Mouse (Mus musculus): ENCODE data around the gene Prpf18. TPM values are rescaled to one million over a fixed set of nuclear protein-coding genes. Genes with fewer than 3 reads are reported as not detected.
"Not testable (repeated sequence)": the region's sequence is repeated elsewhere in the genome, so short reads cannot be mapped to it uniquely, and the experiment has no call there.

Prpf18 gene
- total RNA-seq (2021): 10 to 100 TPM; 49.6 to 49.7 TPM

DNA sequence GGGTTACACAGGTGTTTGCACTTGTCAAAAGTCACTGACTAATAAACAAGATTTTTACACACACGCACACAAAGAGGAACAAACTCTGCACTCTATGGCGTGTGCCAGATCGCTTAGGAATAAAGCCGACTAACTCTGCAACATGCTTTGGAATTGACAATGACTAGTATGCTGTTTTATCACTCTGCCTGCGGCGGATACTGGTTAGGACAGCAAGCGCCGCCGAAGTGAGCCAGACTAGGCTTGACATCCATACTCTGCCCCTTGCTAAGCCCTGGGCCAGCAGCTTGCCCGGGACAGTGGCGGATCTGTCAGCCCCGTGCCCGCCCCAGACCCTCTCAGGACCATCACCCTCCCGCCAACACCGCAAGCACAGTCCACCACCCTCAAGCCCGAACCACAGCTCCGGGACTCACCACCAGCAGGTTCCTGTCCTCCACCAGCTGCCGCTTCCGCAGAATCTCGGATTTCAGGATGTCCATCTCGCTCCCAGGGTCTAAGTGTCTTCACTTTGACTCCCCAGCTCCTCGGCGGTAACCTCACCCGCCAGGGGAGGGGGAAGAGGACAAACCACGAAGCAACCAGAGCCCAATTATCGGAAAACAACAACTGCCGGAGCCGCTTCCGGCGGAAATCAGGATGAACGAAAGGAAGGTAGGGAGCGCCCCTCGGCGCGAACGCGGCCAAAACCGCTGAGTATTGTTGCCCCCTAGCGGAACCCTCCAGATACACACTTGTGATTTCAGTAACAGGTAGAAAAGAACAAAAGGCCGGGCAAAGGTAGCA lies at the start of gene Prpf18:
Prpf18 (minus strand) TSS at position 614 of the 786 bp plus-strand sequence.
- peak; percentile 85 to 90 for DNase-seq (ENCODE audit: low spot score in 2 of 2)
- intact Hi-C loops (cut with DNase I): loop anchor here (2.0 kb wide), 2 partner anchors 153 to 213 kb away; no protein-coding TSS in a partner anchor

DNA sequence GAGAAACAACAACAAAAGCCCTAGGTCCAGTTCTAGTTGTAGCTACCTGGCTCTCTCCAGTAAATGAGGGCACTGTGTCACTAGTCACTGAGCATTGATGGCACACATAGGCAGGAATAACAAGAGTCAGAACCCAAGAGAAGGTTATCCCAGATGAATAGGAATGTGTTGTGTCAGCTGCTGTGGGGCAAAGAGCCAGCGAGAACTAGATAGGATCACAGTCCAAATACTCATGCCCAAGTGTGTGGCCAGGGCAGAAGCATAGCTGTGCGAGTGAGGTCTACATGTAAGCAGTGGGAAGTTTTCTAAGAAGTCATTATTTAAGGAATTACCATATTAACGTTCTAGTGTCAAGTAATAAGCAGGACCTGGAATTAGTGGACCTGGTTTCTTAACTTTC lies 28.0 kb upstream of the Prpf18 start:
- DNase-seq (ENCODE audit: low spot score in 2 of 2): no peak
- intact Hi-C loops (cut with DNase I): no loop called here

DNA sequence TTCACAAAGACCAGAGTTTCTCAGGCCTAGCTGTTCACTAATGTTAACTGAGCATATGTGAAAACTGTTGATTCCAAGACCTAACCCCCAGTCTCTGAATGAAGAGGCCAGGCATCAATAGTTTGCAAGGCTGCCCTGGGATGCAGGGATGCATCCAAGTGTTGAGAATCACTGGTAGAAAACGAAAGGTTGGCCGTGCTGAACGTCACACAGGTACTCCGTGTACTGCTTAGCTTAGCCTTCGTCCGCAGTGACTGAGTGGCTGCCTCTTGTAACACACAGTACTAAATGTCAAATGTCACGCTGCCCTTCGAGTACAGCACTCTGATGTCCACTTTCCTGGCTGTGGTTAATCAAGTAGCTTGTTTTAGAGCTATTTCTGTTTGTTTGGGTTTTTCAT lies 19.7 kb upstream of the Prpf18 start:
- no peak for DNase-seq (ENCODE audit: low spot score in 2 of 2)
- intact Hi-C loops (cut with DNase I): loop anchor here (5.0 kb wide), 1 partner anchor 161 kb away; no protein-coding TSS in a partner anchor

DNA sequence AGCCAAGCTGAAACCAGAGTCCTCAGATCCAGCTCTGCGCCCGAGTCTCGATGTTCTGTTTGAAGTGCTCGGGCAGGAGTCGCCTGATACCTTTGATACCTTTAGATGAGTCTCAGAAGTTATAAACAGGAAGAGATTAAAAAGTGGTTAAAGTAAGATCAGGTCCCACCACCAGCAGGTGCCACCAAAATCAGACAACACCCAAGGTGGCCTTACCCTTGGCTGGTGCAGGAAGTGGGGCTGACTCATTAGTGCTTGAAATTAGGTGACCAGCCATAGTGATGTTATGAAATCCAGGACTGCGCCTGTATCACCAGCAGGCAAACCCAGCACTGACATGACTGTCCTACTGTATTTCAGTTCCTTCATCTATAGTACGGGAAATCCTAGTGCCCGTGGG lies 17.8 kb upstream of the Prpf18 start:
- intact Hi-C loops (cut with DNase I): loop anchor here (5.0 kb wide), 1 partner anchor 163 kb away; no protein-coding TSS in a partner anchor
- DNase-seq (ENCODE audit: low spot score in 2 of 2): no peak

DNA sequence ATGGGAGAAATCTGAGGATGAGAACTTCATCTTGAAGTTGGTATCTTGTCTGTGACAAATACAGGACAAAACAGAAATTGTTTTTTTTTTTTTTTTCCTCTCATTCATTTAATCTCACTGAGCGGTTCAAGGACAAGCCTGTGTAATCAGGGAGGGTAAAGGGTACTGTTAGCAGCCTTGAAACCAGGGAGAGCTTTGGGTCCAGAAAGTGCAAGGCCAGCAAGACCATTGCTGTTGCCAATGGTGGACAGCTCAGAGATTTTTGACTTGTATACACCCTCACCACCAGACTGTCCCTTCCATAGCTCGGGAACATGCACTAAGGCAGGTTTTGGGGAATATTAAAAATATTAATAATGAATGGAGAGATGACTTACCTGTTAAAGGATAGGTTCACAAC lies 16.7 kb upstream of the Prpf18 start:
- no peak for DNase-seq (ENCODE audit: low spot score in 2 of 2)
- intact Hi-C loops (cut with DNase I): no loop called here

DNA sequence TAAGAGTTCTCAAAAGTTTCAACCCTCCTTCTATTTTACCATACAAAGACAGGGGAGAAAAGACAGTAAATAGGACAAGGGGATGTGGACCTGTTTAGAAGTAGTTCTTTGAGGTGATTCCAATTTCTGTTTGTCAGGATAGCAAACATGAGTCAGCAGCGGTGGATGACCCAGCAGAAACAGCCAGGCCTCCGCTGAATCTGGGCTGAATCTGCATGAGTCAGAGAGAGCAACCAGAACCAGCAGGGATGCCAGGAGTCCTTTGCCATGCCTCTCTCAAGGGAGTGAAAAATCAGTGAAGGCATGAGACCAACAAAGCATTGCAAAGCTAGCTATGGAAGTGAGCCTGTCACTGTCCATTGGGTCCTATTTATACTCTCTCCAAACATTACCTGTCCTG lies 8.8 kb upstream of the Prpf18 start:
- DNase-seq (ENCODE audit: low spot score in 2 of 2): no peak
- intact Hi-C loops (cut with DNase I): no loop called here

DNA sequence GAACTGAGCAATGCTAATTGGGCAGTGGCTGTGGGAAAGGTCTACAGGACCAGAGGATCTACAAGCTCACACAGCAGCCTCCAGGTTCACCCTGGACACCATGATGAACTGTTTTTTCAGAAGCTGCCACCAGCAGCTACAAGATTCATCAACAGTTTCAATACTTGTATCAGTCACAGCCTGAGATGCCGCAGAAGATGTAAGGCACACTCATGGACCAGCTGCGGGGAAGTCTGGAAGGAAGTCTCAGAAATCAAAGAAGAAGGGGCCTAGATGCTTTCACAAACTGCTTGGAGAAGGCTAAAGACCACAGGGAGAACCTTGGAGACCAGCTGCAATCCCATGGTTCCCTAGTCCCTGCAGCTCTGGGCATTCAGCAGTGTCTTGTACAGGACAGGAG lies 2.3 kb downstream of the Prpf18 start:
- DNase-seq (ENCODE audit: low spot score in 2 of 2): no peak
- intact Hi-C loops (cut with DNase I): no loop called here

DNA sequence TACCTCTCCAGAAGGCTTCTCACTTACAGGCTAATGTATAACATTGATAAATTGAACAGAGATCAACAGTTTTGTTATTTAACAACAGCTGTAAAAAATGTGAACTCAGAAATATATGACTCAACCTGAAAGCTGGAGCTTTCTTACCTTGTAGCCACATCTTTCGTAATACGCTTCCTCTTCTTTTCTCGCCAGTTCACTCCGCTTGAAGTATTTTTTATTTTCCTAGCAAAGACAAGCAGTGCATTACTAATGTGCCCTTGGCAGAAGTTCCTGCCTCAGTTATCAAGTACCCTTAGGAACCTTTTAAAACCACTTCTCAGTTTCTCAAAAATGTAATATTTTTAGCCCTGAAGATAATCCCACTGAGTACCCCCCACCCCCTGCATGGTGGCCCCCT lies 3.8 kb downstream of the Prpf18 start:
- DNase-seq (ENCODE audit: low spot score in 2 of 2): no peak
- intact Hi-C loops (cut with DNase I): no loop called here

DNA sequence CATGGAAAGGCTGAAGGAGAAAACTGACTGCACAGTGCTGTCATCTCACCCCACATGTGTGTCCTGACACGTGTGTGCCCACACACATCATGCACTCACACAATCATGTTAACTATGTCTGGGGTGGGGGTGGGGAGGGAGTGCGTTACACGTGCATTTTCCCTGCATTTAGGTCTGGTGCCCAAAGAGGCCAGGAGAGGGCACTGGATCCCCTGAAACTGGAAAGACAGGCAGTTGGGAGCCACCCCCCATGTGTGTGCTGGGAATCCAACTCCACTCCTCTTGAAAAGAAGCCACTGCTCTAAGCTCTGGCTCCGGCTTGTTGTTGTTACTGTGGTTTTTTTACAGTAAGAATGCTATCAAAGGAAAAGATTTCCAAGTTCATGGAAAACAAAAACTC lies 6.8 kb downstream of the Prpf18 start:
- no peak for DNase-seq (ENCODE audit: low spot score in 2 of 2)
- intact Hi-C loops (cut with DNase I): no loop called here

DNA sequence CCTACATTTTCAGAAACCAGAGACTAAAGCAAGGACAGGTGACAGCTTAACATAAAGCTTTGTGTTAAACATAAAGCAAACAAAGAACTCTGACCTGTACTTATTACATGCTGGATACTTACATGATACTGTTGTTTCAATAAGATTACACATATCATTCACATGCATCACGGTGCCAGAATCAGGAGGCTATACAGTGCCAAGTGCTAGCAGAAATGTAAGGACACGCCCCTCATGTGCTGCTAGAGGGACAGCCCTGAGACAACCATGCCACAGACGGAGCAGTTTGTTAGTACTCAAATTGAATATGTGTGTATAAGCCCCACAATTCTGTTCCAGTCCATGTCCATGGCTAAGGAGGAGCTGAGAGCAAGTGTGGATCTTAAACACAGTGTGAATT lies 13.7 kb downstream of the Prpf18 start:
- no peak for DNase-seq (ENCODE audit: low spot score in 2 of 2)
- intact Hi-C loops (cut with DNase I): no loop called here

DNA sequence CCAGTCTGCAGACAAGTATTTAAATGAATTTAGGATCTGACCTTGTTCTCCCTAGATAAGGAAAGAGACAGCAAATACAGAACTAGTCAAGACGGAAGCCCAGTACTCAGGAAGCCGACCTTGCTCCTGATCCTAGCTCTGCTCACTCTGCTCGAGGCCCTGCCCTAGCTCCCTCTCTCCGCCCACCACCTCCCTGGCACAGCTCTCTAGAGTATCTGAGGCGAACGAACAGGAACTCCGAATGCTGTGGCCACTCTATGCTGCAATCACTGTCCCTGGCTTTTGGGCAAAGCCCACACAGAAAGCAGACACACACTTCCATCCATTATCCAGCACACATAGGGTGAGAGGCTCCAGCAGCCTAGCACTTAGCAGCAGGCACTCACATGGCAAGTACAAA lies 15.3 kb downstream of the Prpf18 start:
- intact Hi-C loops (cut with DNase I): no loop called here
- DNase-seq (ENCODE audit: low spot score in 2 of 2): no peak

DNA sequence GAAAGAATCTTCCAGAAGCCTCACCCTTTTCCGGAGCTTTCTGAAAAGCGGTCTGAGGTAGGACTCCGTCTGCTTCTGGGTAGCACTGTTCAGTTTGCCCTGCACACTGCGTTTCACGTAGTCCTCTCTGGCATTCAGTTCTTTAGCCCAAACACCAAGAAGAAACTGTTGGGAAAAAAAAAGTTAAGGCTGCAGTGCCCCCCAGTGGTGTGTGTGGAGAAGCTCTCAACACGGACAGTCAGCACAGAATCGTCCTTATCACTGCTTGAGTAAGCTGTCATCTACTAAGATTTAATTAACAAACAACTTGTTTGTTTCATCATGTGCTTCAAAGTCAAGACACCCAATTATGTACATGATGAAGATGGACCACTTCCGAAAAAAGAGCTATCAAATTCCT lies 16.1 kb downstream of the Prpf18 start:
- intact Hi-C loops (cut with DNase I): no loop called here

DNA sequence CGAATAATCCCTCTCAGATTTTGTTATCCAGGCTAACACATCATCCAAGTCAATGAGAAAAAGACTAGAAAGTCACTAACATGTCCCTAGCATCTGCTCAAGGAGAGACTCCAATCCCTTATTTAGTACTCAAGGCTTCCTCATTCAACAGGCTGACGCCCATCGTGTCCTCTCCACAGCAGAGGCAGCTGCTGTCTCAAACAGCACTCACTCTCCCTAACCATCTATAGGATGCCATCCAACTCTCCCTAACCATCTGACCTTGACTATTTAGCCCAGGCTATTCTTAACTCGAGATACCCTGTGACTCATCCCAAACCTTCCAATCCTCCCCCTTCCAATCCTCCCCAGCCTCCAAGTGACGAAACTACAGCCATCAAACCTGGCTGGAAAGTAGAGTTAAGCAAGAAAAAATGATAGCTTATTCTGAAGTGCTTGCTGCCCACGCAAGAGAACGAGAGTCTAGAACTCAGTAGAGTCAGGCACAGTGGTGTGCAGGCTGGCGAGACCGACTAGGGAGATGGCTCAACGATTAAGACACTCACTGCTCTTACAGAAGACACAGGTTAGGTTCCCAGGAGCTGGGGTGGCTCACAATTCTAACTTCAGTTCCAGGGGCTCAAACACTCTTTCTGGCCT lies 21.6 kb downstream of the Prpf18 start:
- intact Hi-C loops (cut with DNase I): no loop called here

More for the DNA sequence above, 16.1 kb downstream of the Prpf18 start:
- DNase-seq (ENCODE audit: low spot score in 2 of 2): no peak

DNA sequence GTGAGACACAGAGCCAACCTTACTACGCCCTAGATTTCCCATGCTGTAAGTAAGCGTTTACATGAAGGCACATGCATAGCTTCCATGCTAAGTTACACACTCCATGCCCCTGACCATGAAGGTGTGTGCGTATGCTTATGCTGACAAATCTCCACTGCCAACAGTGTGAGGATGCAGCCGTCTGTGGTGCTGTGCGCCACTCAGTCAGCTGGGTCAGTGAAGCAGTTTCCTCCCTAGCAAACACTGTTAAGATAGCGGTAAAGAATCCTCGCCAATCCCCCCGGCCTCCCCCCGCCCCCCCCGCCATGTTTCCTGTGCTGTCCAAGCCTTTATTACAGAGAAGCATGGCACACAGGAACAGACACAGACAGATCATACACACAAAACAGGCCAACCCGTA lies 22.4 kb downstream of the Prpf18 start:
- intact Hi-C loops (cut with DNase I): no loop called here
- no peak for DNase-seq (ENCODE audit: low spot score in 2 of 2)

More for the DNA sequence above, 21.6 kb downstream of the Prpf18 start:
- DNase-seq (ENCODE audit: low spot score in 2 of 2): peak in 1 of 2 experiments; percentile 71

DNA sequence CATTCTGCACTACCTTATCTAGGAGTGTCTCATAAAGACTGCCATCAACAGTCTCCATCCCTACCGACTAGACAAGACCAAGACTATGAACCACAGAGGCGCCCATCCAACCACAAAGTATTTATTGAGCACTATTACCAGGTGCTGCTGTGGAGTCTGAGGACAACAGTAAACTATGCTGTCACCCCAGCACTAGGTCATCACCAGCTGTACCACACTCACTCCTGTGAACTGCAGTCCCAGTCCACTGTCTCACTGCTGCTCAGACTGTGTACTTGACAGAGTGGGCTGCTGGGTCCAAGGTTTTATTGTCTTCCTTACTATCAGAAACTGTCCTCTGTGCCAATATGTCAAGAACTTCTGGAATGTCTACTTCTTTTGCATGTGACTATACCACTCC lies 23.0 kb downstream of the Prpf18 start:
- intact Hi-C loops (cut with DNase I): no loop called here
- DNase-seq (ENCODE audit: low spot score in 2 of 2): no peak

DNA sequence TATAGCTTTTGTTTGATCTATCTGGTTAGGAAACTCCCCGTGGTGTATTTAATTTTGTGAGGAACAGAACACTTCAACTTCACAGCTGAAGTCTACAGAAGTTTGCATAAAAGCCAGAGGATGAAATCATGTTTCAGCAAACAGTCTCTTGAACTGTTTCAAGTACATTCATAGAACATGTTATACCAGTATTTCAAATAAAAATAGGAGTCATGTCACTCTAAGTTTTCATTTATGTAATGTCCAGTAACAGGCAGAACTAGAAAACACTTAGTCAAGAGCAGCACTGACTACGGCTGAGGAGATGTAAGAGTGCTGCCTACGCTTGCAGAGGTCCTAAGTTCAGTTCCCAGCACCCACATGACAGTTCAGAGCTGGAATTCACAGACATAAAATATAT lies 25.0 kb downstream of the Prpf18 start:
- intact Hi-C loops (cut with DNase I): no loop called here
- DNase-seq (ENCODE audit: low spot score in 2 of 2): no peak

DNA sequence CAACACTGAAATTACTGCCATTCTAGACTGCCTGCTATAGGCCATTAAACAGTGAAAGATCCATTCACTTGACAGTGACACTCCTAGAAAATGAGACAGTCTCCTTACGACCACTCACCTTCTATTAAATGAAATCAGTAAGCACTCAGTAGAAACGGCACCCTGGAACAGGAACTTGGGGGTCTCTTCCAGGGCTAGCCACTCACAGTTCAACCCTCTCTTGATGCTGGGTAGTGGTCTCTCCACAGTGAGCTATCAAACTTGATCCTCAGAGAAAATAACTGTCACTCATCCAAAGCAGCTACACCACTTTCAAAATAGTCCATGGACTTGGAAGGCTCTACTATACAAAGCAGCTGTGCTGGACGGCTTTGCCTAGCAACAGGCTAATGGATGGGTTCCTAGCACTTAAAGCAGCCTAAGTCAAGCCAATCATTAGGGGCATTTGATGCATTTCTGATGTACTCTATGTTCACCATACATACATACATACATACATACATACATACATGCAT lies 30.4 kb downstream of the Prpf18 start:
- intact Hi-C loops (cut with DNase I): no loop called here
- DNase-seq (ENCODE audit: low spot score in 2 of 2): no peak

DNA sequence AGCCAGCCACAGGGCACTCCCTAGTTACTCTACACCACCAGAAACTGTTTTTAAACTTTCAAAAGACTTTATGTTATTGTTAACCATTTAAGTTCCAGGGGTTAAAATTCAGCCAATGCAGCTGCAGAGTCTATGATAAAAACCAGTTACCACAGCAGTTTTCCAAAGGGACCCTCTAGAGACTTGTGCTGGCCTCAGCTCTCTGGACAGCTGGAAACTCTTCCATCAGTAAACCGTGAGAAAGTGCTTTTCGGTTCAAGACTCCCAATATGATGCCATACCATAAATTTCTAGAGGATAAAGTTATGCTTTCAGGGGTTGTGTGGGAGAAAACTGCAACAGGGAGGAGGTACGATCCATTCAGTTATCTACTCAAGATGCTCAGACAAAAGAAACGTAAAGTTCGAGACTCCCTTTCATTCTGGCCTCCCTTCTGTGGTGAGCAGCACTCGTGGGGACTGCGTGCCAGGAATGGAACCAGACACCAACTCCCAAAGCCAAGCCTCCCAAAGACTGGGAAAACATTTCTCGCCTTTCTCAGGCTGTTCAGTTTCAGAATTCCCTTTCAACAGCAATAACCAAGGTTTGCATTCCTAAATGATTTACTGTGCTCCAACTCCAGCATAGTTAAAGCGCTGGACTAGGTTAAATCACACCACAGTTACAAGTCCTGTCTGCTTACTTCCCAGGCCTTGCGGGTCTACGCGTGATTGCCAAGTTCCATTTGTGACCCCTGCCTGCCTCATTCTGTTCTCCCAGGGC lies 31.1 kb downstream of the Prpf18 start:
- no peak for DNase-seq (ENCODE audit: low spot score in 2 of 2)
- intact Hi-C loops (cut with DNase I): no loop called here

DNA sequence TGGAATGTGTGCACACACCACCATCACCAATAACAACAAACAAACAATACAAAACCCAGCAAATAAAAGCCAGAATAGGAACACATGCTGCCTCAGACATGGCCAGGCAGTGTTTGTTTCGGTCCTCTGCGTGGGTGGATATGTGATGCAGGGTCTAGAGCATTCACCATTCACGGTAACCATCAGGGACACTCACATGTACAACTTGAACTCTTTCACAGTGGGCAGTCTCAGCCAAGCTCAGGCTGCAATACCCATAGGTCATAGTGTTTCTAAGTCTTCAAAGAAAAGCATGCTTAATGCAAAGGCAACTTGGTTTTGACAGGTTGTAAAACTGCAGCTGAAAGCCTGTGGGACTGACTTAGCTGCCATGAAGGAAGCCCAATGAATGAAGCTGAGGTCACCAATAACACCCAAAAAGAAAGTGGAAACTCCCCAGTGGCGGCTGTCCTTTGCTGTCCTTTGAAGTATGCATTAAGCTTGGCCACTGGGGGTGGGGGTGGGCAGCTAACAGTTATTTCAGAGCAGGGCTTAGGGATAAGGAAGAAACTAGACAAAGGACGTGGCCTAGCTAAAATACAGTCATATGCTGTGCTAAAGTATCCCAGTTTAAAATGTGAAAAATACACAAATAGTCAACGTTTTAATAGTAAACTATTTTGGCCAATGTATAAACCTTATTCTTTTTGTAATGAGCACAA lies 31.9 kb downstream of the Prpf18 start:
- intact Hi-C loops (cut with DNase I): no loop called here
- no peak for DNase-seq (ENCODE audit: low spot score in 2 of 2)

DNA sequence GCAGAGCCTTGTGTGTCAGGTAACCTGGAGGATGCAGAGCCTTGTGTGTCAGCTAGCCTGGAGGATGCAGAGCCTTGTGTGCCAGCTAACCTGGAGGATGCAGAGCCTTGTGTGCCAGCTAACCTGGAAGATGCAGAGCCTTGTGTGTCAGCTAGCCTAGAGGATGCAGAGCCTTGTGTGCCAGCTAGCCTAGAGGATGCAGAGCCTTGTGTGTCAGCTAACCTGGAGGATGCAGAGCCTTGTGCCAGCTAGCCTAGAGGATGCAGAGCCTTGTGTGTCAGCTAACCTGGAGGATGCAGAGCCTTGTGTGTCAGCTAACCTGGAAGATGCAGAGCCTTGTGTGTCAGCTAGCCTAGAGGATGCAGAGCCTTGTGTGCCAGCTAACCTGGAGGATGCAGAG lies 32.8 kb downstream of the Prpf18 start:
- intact Hi-C loops (cut with DNase I); DNase-seq (ENCODE audit: low spot score in 2 of 2): not testable (repeated sequence)

All from left cerebral cortex, postnatal 25 days (tissue).